Mouse (Mus musculus) ES-E14 (cell line): ENCODE measurements around the gene Efna3. TPM values are rescaled to one million over a fixed set of nuclear protein-coding genes. Genes with fewer than 3 reads are reported as not detected.

Experiments
- DNase-seq: peaks from one replicate; pipeline ENCODE4 v3.0.0-alpha.2; 2013; ENCODE audit warnings: low read depth, low spot score
- H3K27ac ChIP-seq: 2 replicates; pipeline ENCODE4 v1.5.1; 2012; ENCODE audit warnings: low read depth, mild to moderate bottlenecking, low read length, moderate library complexity, mixed read lengths; ENCODE audit not compliant: poor library complexity, insufficient read depth, severe bottlenecking
- H3K36me3 ChIP-seq: 2 replicates; pipeline ENCODE4 v1.6.1; 2012; ENCODE audit warnings: mild to moderate bottlenecking, low read length, moderate library complexity, mixed read lengths; ENCODE audit not compliant: control insufficient read depth, poor library complexity, insufficient read depth, severe bottlenecking
- H3K4me1 ChIP-seq, 2 experiments: fragments of 150-350 bp in 1 of 2; sonication (generic) in 1 of 2; 2 replicates each; pipeline ENCODE4 v1.6.1; 2012; ENCODE audit warnings: low read length in 2 of 2, mild to moderate bottlenecking in 1 of 2, mixed read lengths in 1 of 2; ENCODE audit not compliant: control insufficient read depth in 2 of 2, insufficient read depth in 2 of 2, poor library complexity in 1 of 2
- H3K4me3 ChIP-seq, 2 experiments: fragments of 150-350 bp in 1 of 2; sonication (generic) in 1 of 2; 2 replicates each; pipeline ENCODE4 v1.5.1; 2012; ENCODE audit warnings: low read length in 2 of 2, low read depth in 1 of 2, mild to moderate bottlenecking in 1 of 2, mixed read lengths in 1 of 2; ENCODE audit not compliant: insufficient read depth in 1 of 2, poor library complexity in 1 of 2, severe bottlenecking in 1 of 2
- H3K9ac ChIP-seq: 2 replicates; pipeline ENCODE4 v1.6.1; 2012; ENCODE audit warnings: low read depth, mild to moderate bottlenecking, low read length, mixed read lengths; ENCODE audit not compliant: poor library complexity, insufficient read depth, severe bottlenecking
- H3K9me3 ChIP-seq: fragments of 150-350 bp; sonication (generic); 2 replicates; pipeline ENCODE4 v1.6.1; 2012; ENCODE audit warnings: low read depth, mild to moderate bottlenecking, low read length; ENCODE audit not compliant: control insufficient read depth, insufficient read depth
- CHD2 ChIP-seq: IDR thresholded peaks from 2 replicates; pipeline ENCODE4 v1.6.1; 2014; ENCODE audit warnings: mild to moderate bottlenecking, low read depth, low read length, inconsistent platforms
- HCFC1 ChIP-seq: IDR thresholded peaks from 2 replicates; pipeline ENCODE4 v1.6.1; 2012; ENCODE audit warnings: low read length, inconsistent platforms, borderline replicate concordance; ENCODE audit not compliant: insufficient read depth
- MAFK ChIP-seq: IDR thresholded peaks from 2 replicates; pipeline ENCODE4 v1.6.1; 2014; ENCODE audit warnings: mild to moderate bottlenecking, low read depth, low read length, inconsistent platforms; ENCODE audit not compliant: insufficient read depth
- ZC3H11A ChIP-seq: IDR thresholded peaks from 2 replicates; pipeline ENCODE4 v1.6.1; 2012; ENCODE audit warnings: low read depth, mild to moderate bottlenecking, inconsistent platforms, low read length, borderline replicate concordance
- ZNF384 ChIP-seq: IDR thresholded peaks from 2 replicates; pipeline ENCODE4 v1.6.1; 2012; ENCODE audit warnings: low read depth, low read length, inconsistent platforms
- in situ Hi-C, 2 experiments: fragments of 600-800 bp; cut with MboI; formaldehyde crosslinking; loops; one replicate each; pipeline ENCODE4 v1.15.1; 2025; ENCODE audit warnings: low sequenced_read_pairs in 2 of 2, inconsistent platforms in 1 of 2; ENCODE audit not compliant: unreplicated experiment in 2 of 2
- total RNA-seq: library from RNA; depleted of rRNA; stranded (reverse); fragments of 300-350 nt; gene quantifications from 2 replicates; pipeline ENCODE4 v1.2.3, GENCODE M21; 2012

The Efna3 gene
- total RNA-seq, 1 experiment: 7.5 TPM

DNA sequence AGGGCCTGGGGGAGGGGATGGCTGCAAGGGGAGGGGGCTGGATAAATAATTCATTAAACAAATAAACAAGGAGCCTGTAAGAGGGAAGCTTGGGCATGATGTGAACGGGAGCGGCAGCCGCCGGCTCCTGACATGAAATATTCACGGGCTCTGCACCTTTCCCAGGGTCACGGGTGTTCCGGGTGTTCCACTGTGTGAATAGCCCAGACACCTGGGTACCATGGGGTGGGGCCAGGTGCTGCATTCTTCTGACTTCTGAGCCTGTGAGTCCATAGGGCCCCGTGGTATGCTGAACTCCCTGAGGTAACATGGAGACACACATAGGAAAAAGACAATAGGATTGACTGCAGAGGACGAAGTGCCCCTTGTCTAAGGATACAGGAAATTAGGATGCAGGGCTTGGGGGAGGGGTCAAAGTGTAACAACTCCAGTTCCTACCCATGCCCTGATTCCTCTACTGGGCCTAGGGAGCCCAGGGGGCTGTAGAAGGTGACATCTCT is 4.7 kb upstream of the Efna3 start:
- no peak for DNase-seq
- peaks cover 4 to 36% of the 10 kb centered on the region in 2 experiments; a peak in 3 of 4 replicates for H3K4me1 ChIP-seq
- H3K27ac ChIP-seq: peak overlapping the region; percentile 14; the same call in 1 of the 2 replicates
- no peaks in the 10 kb centered on the region for H3K36me3 ChIP-seq
- in situ Hi-C loops: no loop called here
- 0 out of 4 replicates have a peak overlapping the region, but pooled peaks of 1 of the 2 experiments have one; percentile 14 for H3K4me3 ChIP-seq
- no peak for TF ChIP-seq ZNF384
- no peak for TF ChIP-seq HCFC1
- no peak for TF ChIP-seq ZC3H11A
- TF ChIP-seq MAFK: no peak
- no peak for TF ChIP-seq CHD2
- H3K9ac ChIP-seq: peak overlapping the region; percentile 17; the same call in 1 of the 2 replicates
- no peaks in the 10 kb centered on the region for H3K9me3 ChIP-seq

DNA sequence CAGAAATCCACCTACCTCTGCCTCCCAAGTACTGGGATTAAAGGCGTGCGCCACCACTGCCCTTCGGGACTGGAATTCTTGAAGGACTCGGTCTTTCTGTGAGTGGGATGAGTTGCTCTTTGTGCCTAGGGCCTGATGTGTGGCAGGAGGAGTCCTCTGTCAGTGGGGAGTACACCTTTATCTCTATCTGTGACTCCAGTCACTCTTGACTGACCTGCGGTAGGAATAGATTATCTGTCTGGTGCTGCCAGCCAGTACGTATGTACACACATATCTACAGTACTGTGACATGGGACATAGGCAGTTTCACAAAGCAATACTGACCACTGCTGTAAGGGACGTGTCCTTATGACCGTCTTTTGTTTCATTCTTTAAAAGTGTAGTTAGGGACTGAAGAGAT is 3.1 kb upstream of the Efna3 start:
- DNase-seq: no peak
- in situ Hi-C loops: no loop called here
- Histone ChIP-seq H3K27ac (no peak overlapping the region), H3K9me3 (no peaks in the 10 kb centered on the region), H3K36me3 (no peaks in the 10 kb centered on the region), H3K4me3 (no peak overlapping the region), H3K4me1 (peaks cover 0 to 28% of the 10 kb centered on the region in 2 experiments; a peak in 2 of 4 replicates), H3K9ac (no peak overlapping the region)
- TF ChIP-seq MAFK (no peak), ZNF384 (no peak)

DNA sequence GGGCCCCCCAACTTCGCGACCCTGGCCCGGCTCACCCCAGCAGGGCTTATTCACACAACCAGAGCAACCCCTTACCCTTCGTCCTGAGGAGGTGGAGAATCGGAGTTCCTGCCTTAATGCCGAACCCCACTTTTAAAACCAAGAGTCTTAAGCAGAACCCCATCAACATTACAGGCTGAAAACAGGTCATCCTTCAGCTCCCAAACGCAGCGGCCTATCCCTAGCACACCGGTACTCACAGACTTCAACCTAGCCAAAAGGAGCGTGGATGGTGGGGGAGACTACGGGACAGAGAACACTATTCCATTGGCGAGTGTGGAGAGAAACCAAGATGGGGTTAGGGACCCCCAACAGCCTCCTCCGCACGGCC is 649 bp downstream of the Efna3 start:
- Histone ChIP-seq H3K9ac (peak overlapping the region; percentile 54), H3K27ac (no peak overlapping the region), H3K4me3 (peak overlapping the region; percentile 64 to 76), H3K9me3 (no peaks in the 10 kb centered on the region), H3K36me3 (no peaks in the 10 kb centered on the region), H3K4me1 (peaks cover 0 to 16% of the 10 kb centered on the region in 2 experiments; a peak in 1 of 4 replicates)
- TF ChIP-seq ZC3H11A (no peak), ZNF384 (no peak), MAFK (no peak), HCFC1 (no peak), CHD2 (no peak)
- in situ Hi-C loops: no loop called here
- no peak for DNase-seq

DNA sequence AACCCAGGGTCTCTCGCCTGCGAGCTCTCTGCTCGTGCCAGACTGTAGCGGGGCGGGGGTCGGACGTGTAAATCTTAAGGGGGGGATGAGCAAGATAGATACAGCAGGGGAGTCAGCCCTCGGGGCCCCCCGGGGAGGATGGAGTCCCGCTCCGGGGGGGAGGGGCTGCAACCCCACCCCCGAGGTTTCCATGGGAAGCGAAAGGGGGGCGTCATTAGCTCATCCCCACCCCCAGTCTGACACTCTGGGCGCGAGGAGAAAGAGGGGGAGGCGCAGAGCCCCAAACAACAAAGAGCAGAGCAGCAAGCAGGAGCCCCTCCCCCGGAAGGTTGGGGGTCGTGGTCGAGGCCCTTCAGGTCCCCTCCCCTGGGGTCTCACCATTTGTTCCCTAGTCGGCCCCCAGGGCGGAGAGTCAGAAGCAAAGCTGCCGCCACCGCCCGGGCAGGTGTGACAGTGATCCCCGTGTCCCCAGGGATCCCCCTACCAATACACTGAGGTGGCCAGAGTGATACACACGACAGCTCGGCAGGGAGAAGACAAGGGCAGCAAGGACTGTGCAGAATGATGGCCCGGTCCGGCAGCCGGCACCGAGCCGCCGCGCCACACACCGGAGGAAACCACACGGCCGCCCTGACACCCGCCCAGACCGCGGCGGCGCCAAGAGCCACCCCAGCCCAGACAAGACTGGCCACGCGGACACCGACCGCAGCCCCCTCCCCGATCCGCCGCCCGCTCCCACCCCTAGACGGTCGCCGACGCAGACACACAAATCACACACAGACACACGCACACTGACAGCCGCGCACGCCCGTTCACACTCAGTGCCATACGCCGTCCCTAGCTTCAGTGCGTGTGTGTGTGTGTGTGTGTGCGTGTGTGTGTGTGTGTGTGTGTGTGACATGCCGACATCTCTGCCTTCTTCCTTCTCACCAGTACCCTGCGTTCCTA is 1.3 kb downstream of the Efna3 start:
- peak overlapping the region; percentile 54 for H3K9ac ChIP-seq
- TF ChIP-seq ZC3H11A: no peak
- TF ChIP-seq CHD2: no peak
- no peak for TF ChIP-seq ZNF384
- no peak for TF ChIP-seq MAFK
- no peak for TF ChIP-seq HCFC1
- H3K27ac ChIP-seq: no peak overlapping the region
- H3K9me3 ChIP-seq: no peaks in the 10 kb centered on the region
- H3K4me3 ChIP-seq: peak overlapping the region; percentile 64 to 76
- no peak for DNase-seq
- in situ Hi-C loops: no loop called here
- peaks cover 0 to 15% of the 10 kb centered on the region in 2 experiments; a peak in 1 of 4 replicates for H3K4me1 ChIP-seq
- no peaks in the 10 kb centered on the region for H3K36me3 ChIP-seq
